Mouse (Mus musculus) cerebellum, adult 11 months (tissue): Measurements from ENCODE around the gene Neurl1a.

Source experiments
- DNase-seq: peaks from one replicate; pipeline ENCODE4 v3.0.0; 2022

Neurl1a gene

GRCm38 (mm10) chr19:47168793-47169412, 9.7 kb upstream of the Neurl1a start:
- peak; percentile 79 for DNase-seq

GRCm38 (mm10) chr19:47174515-47174914, 4.1 kb upstream of the Neurl1a start:
- no peak for DNase-seq

GRCm38 (mm10) chr19:47175472-47175871, 3.1 kb upstream of the Neurl1a start:
- no peak for DNase-seq

- no peak for DNase-seq
These were observed 1.6 kb upstream of the Neurl1a start for GRCm38 (mm10) chr19:47176916-47177505.

- peak; percentile 67 for DNase-seq
These were observed 619 bp upstream of the Neurl1a start for GRCm38 (mm10) chr19:47178001-47178400.

GRCm38 (mm10) chr19:47179272-47179809, 721 bp downstream of the Neurl1a start:
- DNase-seq: peak; percentile 66

GRCm38 (mm10) chr19:47180011-47180410, 1.4 kb downstream of the Neurl1a start:
- DNase-seq: no peak

- no peak for DNase-seq
These were observed 5.6 kb downstream of the Neurl1a start for GRCm38 (mm10) chr19:47184221-47184620.

GRCm38 (mm10) chr19:47184736-47185135, 6.1 kb downstream of the Neurl1a start:
- no peak for DNase-seq

GRCm38 (mm10) chr19:47186514-47187275, 8.1 kb downstream of the Neurl1a start:
- DNase-seq: no peak

- DNase-seq: peak; percentile 66
These were observed 10.0 kb downstream of the Neurl1a start for GRCm38 (mm10) chr19:47188515-47189128.

- no peak for DNase-seq
These were observed 13.5 kb downstream of the Neurl1a start for GRCm38 (mm10) chr19:47192158-47192557.

- DNase-seq: no peak
These were observed 20.2 kb downstream of the Neurl1a start for GRCm38 (mm10) chr19:47198671-47199350.

GRCm38 (mm10) chr19:47201972-47202371, 23.4 kb downstream of the Neurl1a start:
- DNase-seq: no peak

- DNase-seq: no peak
These were observed 23.8 kb downstream of the Neurl1a start for GRCm38 (mm10) chr19:47202429-47202828.

GRCm38 (mm10) chr19:47203042-47203441, 24.4 kb downstream of the Neurl1a start:
- no peak for DNase-seq

GRCm38 (mm10) chr19:47204653-47205052, 26.0 kb downstream of the Neurl1a start:
- DNase-seq: no peak

- no peak for DNase-seq
These were observed 27.5 kb downstream of the Neurl1a start for GRCm38 (mm10) chr19:47206126-47206525.

GRCm38 (mm10) chr19:47210432-47210831, 31.8 kb downstream of the Neurl1a start:
- no peak for DNase-seq

GRCm38 (mm10) chr19:47211609-47212312, 33.1 kb downstream of the Neurl1a start:
- DNase-seq: peak; percentile 78

GRCm38 (mm10) chr19:47212401-47212800, 33.8 kb downstream of the Neurl1a start:
- DNase-seq: no peak

- no peak for DNase-seq
These were observed 34.9 kb downstream of the Neurl1a start for GRCm38 (mm10) chr19:47213470-47213869.
